Mouse (Mus musculus) embryo, embryonic 10 days (tissue): ENCODE results near the gene Parp16.

Experiments used
- DNase-seq: peaks from one replicate; pipeline ENCODE4 v3.0.0-alpha.2; 2015; ENCODE audit warnings: low spot score

Parp16 gene

DNA sequence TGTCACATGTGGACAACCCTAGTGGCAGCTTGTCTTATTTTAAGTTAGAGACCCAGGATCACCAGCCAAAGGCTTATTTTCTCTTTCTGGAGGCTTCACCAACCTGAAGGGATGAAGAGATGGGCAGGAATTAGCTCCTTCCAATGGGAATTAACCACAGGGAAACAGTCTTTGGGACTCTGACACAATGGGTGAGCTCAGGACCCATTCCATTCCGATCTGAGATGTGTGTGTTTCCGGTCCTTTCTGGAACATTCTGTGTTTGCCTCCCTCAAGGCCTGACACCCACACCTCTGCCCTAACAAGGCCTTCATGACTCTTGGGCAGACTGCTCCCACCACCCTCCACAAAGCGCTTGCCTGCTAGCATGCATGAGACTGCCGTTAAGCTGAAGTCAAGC, at the start of gene Parp16:
Gene Parp16 (plus strand): TSS at position 301 of the 400 bp plus-strand sequence.
- no peak for DNase-seq

DNA sequence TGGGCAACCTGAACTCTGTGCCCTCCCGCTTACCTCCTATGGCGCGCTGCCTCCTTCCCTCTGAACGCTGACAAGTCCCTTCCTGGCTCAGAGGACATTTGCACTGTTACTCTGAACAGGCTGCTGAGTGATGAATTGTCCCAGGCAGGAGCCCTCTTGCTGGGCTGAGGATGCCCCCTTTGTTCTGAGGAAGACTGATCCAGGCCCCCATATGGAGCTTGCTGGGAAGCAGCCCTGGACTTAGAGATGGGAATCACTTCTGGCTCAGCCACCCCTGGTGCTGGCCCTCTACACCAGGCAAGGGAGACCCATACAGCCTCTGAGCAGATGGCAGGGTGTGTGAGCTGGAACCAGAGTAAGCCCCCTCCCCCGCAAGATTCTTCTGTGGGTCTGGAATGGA, 49.2 kb upstream of the Parp16 start:
- DNase-seq, result no peak

DNA sequence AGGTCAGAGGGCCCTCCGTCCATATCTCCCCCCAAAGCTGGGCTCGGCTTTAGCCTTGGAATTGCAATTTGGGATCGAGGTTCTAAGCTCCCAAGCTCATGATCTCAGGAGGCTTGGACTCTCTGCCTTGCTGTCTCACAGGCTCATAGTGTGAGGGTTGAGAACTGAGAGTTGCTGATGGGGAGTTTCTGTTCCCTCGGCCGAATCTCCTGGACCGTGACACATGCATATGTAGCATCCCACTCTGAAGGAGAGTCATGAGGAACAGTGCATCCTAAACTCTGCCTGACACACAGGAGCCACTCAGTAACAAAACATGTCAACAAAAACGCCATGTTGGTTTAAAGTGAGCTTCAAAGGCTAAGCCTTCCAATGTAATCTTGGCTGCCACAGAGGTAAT, 46.6 kb upstream of the Parp16 start:
- no peak for DNase-seq

DNA sequence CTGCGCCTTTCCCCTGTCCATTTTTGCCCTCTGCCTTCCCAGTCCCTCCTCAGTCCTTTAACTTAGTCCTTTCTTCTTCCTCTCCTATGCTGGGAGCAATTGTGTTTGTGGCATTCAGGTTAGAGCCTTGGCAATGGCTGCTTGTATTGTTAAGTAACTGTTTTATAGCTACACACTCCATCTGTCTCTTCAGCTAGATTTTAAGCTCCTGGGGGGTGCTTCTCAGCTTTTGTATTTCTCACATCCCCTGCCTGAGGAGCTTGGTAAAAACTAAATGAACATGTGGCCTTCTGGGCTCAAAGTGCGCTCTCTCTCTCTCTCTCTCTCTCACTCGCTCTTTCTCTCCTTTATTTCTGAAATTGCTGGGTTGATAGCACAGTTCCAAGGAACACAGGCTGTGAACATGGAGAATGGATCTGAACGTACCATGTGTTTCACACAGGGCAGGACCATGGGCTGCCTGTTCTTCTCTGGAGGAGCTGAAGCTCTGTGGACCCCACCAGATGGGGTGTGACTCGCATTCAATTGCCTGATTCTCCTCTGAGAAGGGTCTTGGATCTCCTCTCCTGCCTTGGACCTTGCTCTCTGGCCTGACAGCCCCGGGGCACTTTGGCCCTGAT, 42.3 kb upstream of the Parp16 start:
- DNase-seq, result no peak

DNA sequence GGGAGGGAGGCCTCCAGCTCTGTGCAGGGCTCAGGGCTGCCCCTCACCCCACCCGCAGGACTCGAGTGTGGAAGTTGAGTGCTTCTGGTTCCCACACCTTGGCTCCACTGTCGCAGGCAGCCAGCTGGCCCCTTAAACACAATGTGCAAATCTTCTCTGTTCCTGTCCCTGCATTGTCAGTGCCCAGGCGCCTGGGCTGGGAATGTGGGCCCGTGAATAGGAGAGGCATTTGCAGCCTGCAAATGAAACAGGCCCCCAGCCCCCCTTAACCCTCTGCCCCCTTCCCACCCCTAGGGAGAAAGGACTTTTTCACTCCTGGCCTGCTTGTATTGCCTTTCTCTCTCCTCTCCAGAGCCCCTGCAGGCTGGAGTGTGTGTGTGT, 41.8 kb upstream of the Parp16 start:
- peak; percentile 80 for DNase-seq

DNA sequence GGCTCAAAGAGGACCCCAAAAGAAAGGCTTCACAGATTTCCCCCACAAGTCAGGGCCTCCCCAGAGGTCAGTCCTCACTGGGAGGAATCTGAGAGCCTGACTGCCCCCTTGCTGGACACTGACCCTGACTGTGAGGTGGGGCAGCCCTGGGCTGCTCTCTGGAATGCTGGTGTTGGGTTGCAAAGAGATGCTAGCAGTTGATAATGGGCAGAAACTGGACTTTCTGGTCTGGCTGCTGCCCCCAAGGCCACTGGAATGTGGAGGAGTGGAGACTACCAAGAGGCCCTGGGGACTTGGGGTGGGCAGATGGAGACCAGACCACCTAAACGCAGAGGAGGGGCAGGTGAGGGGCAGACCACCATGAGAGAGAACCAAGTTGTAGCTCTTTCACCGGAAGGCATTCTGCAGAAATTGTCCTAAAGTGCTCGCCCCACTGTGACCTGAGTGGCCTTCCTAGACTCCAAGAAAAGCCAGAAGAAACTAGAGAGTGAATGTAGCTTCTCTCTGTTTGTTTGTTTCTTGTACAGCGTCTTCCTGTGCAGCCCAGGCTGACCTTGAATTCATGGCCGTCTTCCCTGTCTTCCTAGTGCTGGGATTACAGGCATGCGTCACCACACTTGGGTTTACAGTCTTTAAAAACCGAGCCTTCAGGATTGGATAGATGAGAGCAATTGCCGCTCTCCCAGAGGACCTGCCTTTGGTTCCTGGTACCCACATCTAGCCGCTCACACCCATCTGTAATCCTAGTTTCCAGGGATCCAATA, 40.3 kb upstream of the Parp16 start:
- DNase-seq, result peak; percentile 82

DNA sequence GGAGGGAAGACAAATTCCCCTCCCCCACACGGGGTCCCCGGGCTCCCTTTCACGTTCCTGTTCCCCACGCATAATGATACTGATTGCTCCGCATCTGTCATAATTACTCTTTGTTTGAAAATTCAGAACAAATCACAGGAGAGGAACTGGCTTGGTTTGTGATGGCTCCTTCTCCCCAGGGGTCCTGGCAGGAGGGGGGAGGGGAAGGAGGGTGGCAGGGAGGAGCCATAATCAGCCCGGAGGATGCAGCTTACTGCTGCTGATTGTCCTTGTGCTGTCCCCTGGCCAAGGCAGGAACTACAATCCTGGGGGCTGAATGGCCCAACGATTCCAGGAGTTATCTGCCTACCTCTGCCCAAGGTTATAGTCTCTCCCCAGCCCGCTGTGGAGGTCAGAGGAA, 38.5 kb upstream of the Parp16 start:
- no peak for DNase-seq

DNA sequence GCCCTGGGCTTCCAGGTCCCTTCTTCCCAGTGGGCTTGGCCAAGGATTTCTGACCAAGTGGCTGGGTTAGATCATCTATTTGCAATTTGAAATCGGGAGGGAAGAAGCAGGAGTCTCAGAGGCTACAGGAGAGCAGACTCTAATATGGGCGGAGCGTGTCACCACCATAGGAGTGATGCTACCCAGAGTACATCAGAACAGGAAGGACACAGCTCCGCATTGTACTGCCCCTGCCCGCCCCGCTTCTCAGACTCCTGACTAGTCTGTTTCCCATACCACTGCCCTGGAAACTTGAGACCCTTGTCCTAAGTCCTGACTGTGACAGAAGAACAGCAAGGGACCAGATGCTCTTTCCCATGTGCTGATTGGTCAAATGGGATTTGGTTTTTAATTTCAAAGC, 37.5 kb upstream of the Parp16 start:
- DNase-seq, result peak; percentile 78

DNA sequence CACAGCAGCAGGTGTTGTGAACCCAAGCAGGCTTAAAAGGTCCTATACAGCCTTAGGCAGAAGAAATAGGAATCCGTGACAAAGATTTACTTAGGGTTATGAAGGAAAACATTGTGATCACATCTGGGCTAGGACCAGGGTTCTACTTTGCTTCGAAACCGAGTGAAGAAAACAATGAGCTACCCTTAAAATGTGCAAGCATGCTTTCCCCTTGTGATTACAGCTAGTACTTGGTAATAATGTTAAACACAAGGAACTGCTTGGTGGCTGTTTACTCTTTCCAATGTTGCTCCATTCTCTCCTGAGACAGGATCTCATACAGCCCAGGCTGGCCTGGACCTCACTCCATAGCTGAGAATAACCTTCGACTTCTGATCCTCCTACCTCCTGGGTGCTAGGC, 34.0 kb upstream of the Parp16 start:
- peak; percentile 23 for DNase-seq

DNA sequence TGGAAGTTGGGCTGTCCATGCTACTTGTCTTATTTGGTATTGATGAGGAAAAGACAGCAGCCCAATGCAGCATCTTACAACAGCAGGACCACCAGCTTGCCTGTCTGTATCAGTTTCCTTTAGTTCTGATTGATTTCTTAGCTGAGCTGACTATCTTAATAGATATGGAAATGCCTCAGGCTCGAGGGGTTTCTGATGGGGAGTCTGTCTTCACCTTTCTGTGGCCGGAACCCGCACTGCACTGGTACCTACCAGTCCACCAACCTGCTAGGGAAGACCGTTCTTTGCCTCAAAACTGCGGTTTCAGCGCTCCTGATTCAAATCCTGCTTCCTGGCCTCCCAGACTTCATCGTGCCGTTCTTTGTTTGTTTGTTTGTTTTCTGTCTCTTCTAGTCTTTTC, 33.3 kb upstream of the Parp16 start:
- DNase-seq, result peak; percentile 29

DNA sequence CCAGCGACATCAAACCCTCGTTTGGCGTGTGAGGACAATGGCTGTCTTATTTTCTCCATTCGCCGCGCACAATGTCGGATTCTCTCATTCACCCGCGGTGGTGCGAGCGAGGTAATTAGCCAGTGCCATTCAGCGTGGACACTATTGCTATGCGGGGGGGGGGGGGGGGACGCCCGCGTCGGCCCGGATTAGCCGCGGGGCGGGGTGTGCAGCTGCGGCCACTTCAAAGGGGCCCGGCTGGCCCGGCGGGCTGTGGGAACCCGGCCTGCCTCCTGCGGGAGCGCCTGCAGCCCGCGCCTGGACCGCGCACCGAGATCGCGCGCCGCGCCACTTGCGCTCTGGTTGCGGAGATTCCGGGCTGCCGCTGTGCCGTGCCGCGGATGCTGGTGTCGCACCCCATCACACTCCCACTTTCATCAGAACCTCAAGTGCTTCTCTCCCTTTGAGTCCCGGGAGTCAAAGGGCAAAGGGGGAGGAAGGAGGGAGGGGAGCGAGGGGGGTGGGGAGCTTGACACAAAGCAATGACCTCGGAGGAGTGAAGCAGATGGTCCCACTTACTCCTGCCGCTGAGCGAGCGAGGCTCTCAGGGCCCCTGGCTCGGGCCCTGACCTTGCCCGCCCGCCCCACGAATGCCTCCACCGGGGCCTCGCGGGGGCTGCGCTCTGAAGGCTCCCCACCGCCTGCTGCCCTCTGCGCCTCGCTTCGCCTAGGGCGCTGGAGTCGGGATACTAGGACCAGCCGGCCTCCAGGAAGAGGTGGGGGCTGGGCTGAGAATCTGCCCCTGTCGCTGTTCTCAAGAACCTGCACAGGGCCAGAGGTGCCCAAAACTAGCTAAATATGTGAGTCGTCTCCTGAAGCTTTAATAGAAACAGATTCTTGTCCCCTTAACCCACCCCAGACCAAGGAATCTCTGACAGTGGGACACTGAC, 32.2 kb upstream of the Parp16 start:
- DNase-seq, result peak; percentile 92

DNA sequence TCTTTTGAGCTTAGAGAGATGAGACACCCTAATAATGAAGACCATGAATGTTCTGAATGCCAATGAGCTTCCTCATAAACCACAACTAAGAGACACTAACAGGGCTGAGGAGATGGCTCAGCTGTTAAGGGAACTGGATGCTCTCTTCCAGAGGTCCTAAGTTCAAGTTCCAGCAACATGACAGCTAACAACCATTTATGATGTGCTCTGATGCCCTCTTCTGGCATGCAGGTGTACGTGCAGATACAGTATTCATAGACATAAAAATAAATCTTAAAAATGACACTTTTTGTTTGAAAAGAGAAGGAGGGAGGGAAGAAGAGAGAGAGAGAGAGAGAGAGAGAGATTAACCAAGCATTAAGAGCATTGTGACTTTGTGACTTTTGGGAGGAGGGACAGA, 30.3 kb upstream of the Parp16 start:
- DNase-seq, result peak; percentile 70

DNA sequence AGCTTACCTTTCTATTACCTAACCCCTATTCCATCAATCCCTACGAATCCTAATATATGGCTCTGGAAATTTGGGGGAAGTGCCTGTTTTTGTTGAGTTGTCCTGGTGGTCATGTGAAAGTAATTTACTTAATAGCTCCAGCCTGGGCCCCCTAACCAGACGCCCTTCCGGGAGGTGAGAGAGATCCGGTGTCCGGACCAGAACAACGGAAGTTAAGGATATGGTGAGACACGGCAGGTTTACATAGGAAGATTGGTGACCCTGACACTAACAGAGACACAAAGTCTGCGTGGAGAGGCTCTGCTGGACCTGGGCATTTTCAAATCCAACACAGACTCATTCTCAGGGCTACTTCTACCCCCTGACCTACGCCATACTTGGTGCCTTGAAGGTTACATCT, 28.8 kb upstream of the Parp16 start:
- DNase-seq, result peak; percentile 66

DNA sequence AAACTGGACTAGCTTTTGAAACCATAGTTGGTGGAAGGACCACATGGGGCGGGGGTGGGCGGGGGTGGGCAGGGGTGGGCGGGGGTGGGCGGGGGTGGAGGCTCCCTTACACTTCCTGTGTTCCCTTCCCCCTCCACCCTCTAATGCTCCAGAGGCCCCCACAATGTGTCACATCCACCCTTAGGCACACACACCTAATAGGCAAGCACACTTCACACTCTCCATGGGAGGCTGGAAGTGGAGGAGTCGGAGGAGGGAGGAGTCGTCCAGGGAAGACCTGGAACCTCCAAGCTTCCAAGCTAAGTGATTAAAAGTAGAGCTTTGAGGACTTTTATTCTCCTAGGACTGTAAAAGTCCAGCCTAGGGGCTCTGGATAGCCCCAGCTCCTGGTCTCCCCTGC, 26.6 kb upstream of the Parp16 start:
- DNase-seq, result peak; percentile 4

DNA sequence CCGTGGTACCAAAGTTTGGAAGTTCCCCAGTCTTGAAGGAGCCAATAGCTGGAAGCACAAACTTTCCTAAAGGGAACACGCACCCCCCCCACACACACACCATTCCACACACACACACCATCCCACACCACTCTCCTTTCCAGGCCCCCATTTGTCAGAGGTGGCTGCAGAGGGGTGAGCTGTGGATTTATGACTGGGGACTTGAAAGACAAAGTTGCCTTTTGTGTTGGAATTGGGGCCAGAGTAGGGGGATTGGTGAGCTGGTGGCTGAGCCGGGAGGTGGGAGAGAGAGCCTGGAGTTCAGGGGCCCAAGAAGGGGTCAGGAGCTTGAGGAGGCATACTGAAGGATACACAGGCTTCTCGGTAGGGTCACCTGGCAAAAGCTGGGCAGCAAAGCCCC, 26.2 kb upstream of the Parp16 start:
- DNase-seq, result peak; percentile 34

DNA sequence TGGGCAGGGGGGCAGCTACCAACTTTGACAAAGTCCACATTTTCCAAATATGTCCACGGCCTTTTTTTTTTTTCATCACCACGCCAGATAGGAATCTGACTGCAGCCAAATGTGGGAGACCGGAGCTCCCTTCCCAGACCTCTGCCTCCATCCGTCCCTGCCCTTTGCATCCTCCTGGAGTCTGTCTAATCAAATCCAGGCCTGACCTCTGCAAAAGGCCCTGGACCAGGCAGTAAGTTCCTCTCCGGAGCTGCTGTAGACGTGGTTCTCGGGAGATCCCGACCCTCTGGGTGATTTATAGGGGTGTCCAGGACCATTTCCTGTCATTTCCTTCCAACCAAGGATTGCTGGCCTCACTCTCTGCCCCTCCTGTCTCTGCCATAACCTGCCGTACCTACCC, 22.5 kb upstream of the Parp16 start:
- peak; percentile 71 for DNase-seq

DNA sequence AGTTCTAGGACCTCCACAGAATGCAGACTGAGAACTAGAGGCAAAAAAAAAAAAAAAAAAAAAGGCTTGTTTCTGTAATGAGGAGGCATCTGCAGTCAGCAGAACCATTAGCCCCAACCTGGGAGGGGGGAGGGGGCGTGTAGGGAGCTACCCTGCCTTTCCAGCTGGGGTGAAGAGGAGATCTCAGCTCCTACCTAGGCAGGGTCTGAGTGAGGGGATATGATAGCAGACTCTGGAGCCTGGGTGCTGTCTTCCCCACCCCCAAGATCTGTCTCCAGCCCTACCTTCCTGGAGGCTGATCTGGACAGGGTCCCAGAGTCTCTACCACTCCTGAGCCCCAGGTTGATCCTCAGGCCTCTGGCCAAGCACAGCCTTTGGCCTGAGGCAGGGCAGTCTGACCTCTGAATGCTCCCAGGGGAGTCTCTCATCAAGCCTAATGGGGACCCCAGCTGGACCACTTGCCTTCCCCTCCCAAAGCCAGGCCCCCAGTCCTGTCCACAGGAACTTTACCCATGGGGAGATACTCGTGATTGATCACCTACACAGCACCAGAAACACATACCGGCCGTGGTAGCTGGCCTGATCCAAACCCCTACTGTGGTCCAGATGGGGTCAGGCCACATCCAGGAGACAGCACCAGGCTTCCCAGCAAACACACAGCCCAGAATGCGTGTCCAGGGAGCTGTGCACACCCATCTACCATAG, 19.8 kb upstream of the Parp16 start:
- DNase-seq, result peak; percentile 62

DNA sequence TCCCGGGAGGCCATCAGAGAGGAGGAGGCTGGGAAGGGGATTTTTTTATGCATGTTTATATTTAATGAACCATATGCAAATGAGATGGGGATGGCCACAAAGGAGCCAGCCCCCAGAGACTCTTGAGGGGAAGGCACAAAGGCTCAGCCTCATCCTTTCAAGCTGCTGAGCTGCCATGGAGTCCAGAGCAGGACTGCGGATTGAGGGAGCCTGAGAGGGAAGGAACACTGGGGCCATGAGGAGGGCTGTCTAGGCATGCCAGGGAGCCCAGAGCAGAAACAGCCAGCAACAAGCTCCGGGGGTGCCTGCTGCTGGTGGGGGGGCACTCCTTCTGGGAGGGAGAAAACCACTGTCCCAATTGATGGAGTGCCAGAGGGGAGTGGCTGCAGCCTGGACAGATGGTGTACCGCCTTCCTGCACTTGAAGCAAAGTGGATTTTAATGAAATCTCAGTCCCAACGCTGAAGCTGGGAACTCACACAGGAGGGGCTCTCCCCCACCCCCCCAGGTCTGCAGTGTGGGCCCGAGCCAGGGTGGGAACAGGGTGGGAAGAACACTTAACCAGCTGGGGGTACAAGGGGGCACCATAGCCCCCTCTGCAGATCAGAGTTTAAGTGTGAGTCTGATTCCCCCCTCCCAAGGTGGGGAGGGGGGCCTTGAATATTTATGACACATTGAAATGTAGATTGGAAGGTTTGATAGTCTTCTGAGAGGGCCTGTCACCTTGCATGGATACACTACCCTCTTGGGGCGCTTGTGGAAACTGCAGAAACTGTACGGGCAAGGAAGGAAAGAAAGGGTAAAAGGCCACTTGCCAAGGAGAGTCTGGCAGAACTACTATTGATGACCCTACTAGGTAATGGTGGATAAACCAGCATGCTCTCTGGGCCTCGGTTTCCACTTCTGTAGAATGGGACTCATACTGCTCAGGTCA, 18.9 kb upstream of the Parp16 start:
- peak; percentile 73 for DNase-seq

DNA sequence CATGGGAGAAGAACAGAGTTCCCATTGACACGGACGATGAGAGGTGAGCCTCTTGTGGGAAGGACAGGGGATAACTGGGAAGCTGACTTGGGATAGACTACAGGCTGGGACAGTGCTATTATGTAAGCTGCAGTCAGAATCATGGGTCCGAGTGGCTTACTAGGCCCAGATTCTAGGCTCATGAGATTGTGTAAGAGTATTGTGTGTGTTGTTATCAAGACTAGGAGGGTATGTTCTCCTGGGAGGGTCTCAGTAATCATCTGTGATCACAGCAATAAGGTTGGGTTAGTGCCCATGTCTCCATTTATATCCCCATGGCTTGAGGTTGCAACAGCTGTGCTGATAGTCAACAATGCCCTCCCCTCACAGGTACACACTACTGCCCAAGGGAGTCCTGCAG, 17.7 kb upstream of the Parp16 start:
- no peak for DNase-seq

DNA sequence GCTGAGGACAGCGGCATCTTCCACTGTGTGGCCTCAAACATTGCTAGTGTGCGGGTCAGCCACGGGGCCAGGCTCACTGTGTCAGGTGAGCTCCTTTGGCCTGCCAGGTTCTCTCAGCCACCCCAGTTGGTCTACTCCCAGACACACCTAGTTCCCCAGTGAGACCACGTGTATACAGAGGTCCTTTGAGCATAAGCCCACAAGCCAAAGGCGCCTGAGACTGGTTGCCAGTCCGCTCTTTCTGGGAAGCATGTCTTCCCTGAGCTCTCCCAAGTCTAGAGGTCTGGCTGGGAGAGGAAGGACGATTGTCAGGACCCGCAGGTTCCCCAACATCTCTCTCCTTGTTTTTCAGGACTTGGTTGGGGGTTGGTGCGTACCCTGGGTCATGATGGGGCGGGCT, 17.2 kb upstream of the Parp16 start:
- DNase-seq, result peak; percentile 21
